Mouse (Mus musculus) yolk sac, embryonic 10.5 days (tissue): Measurements from ENCODE around the gene Cdca4.
"Not testable (repeated sequence)": the region's sequence is repeated elsewhere in the genome, so short reads cannot be mapped to it uniquely, and the experiment has no call there.

Source experiments
- DNase-seq: peaks from one replicate; pipeline ENCODE4 v3.0.0-alpha.2; 2017; ENCODE audit warnings: low spot score

Gene Cdca4

GRCm38 (mm10) chr12:112857021-112857925 lies 28.1 kb upstream of the Cdca4 start:
- no peak for DNase-seq

- DNase-seq, result no peak
Measured at GRCm38 (mm10) chr12:112856338-112856737, 27.1 kb upstream of the Cdca4 start.

- DNase-seq, result no peak
Measured at GRCm38 (mm10) chr12:112854610-112855333, 25.5 kb upstream of the Cdca4 start.

- no peak for DNase-seq
Measured at GRCm38 (mm10) chr12:112853050-112853729, 24.0 kb upstream of the Cdca4 start.

GRCm38 (mm10) chr12:112851116-112851515 lies 21.9 kb upstream of the Cdca4 start:
- DNase-seq, result no peak

- no peak for DNase-seq
Measured at GRCm38 (mm10) chr12:112850344-112850743, 21.1 kb upstream of the Cdca4 start.

- no peak for DNase-seq
Measured at GRCm38 (mm10) chr12:112849235-112850022, 20.2 kb upstream of the Cdca4 start.

- no peak for DNase-seq
Measured at GRCm38 (mm10) chr12:112847880-112848279, 18.7 kb upstream of the Cdca4 start.

GRCm38 (mm10) chr12:112843803-112844202 lies 14.6 kb upstream of the Cdca4 start:
- DNase-seq, result peak; percentile 67

GRCm38 (mm10) chr12:112842128-112842527 lies 12.9 kb upstream of the Cdca4 start:
- DNase-seq, result not testable (repeated sequence)

- DNase-seq, result not testable (repeated sequence)
Measured at GRCm38 (mm10) chr12:112841338-112841892, 12.2 kb upstream of the Cdca4 start.

- DNase-seq, result no peak
Measured at GRCm38 (mm10) chr12:112840209-112841086, 11.2 kb upstream of the Cdca4 start.

GRCm38 (mm10) chr12:112835046-112835445 lies 5.8 kb upstream of the Cdca4 start:
- no peak for DNase-seq

GRCm38 (mm10) chr12:112833527-112833926 lies 4.3 kb upstream of the Cdca4 start:
- DNase-seq, result no peak

GRCm38 (mm10) chr12:112832411-112832810 lies 3.2 kb upstream of the Cdca4 start:
- DNase-seq, result no peak

- DNase-seq, result no peak
Measured at GRCm38 (mm10) chr12:112830570-112830969, 1.3 kb upstream of the Cdca4 start.

GRCm38 (mm10) chr12:112830141-112830540 lies 918 bp upstream of the Cdca4 start:
- no peak for DNase-seq

- DNase-seq, result no peak
Measured at GRCm38 (mm10) chr12:112828501-112829243, 551 bp downstream of the Cdca4 start.

- no peak for DNase-seq
Measured at GRCm38 (mm10) chr12:112825901-112826300, 3.3 kb downstream of the Cdca4 start.

- no peak for DNase-seq
Measured at GRCm38 (mm10) chr12:112823221-112823620, 6.0 kb downstream of the Cdca4 start.
